Mouse (Mus musculus): ENCODE measurements at regions not wholly inside any gene's neighbourhood (a gene's known extent, or its start where the extent isn't known, plus 50 kb on each side); places are given as distances from the start of the nearest gene placed in this dataset.

- Histone ChIP-seq H3K27me3 (ENCODE audit: insufficient read depth, low read length) (no peaks in the 10 kb centered on the region), H3K4me2 (ENCODE audit: low read length) (no peak overlapping the region), H3K4me1 (replicated peaks; ENCODE audit: insufficient read depth, low read length) (no peaks in the 10 kb centered on the region), H3K9ac (ENCODE audit: low read depth, low read length) (no peak overlapping the region), H3K4me3 (replicated peaks; ENCODE audit: low read depth, low read length) (no peak overlapping the region), H3K27ac (no peak overlapping the region), H3K36me3 (ENCODE audit: insufficient read depth, low read length) (no peaks in the 10 kb centered on the region), H3K9me3 (replicated peaks; ENCODE audit: low read length) (no peaks in the 10 kb centered on the region)
- WGBS, result 21% methylated on average over 1 of the region's 1 CpGs
- TF ChIP-seq CTCF (IDR thresholded peaks at IDR 0.05; ENCODE audit: low read depth), result peak; percentile 59
- ATAC-seq (replicated peaks; ENCODE audit: low FRiP score, low read depth) (no peak), DNase-seq (ENCODE audit: low spot score) (peak; percentile 77)
Measured at GRCm38 (mm10) chr8:35193771-35194170, 571.8 kb upstream of the Gm19410 start.

DNA sequence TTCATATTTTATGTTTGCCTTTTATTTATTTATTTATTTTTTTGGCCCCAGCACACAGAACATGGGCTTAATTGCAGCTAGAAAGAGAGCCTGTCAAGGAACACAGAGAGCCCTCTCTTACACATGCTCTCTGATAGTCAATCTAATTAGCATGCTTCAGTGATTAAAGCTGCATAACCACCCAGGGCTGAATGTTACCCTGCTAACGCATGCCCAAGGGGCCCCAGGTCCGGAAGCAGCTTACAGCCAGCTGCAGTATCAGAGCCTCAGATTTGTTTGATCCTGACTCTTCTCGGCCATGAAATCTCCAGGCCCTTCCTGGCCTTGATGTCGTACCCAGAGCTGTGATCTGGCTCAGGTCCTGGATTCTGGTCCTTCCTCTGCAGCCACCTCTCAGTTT, 569.4 kb upstream of the Gm19410 start:
- Histone ChIP-seq H3K4me1 (replicated peaks; ENCODE audit: insufficient read depth, low read length) (0 out of 2 replicates have a peak, but pooled peaks cover 3% of the 10 kb centered on the region), H3K4me2 (ENCODE audit: low read length) (no peak overlapping the region), H3K27me3 (ENCODE audit: insufficient read depth, low read length) (no peaks in the 10 kb centered on the region), H3K4me3 (replicated peaks; ENCODE audit: low read depth, low read length) (no peak overlapping the region), H3K27ac (no peak overlapping the region), H3K36me3 (ENCODE audit: insufficient read depth, low read length) (no peaks in the 10 kb centered on the region), H3K9ac (ENCODE audit: low read depth, low read length) (no peak overlapping the region), H3K9me3 (replicated peaks; ENCODE audit: low read length) (no peaks in the 10 kb centered on the region)
- no peak for TF ChIP-seq CTCF (IDR thresholded peaks at IDR 0.05; ENCODE audit: low read depth)
- ATAC-seq (replicated peaks; ENCODE audit: low FRiP score, low read depth) (no peak), DNase-seq (ENCODE audit: low spot score) (no peak)
- WGBS, result 30% methylated on average over 4 of the region's 4 CpGs

- 66% methylated on average over 2 of the region's 2 CpGs for WGBS
- ATAC-seq (replicated peaks; ENCODE audit: low FRiP score, low read depth) (no peak), DNase-seq (ENCODE audit: low spot score) (no peak)
- H3K9ac ChIP-seq (ENCODE audit: low read depth, low read length), result no peak overlapping the region
- TF ChIP-seq CTCF (IDR thresholded peaks at IDR 0.05; ENCODE audit: low read depth), result no peak
- 0 out of 2 replicates have a peak, but pooled peaks cover 3% of the 10 kb centered on the region for H3K4me1 ChIP-seq (replicated peaks; ENCODE audit: insufficient read depth, low read length)
- H3K9me3 ChIP-seq (replicated peaks; ENCODE audit: low read length), result no peaks in the 10 kb centered on the region
- no peak overlapping the region for H3K4me3 ChIP-seq (replicated peaks; ENCODE audit: low read depth, low read length)
- no peak overlapping the region for H3K4me2 ChIP-seq (ENCODE audit: low read length)
- H3K36me3 ChIP-seq (ENCODE audit: insufficient read depth, low read length), result no peaks in the 10 kb centered on the region
- no peaks in the 10 kb centered on the region for H3K27me3 ChIP-seq (ENCODE audit: insufficient read depth, low read length)
- H3K27ac ChIP-seq, result no peak overlapping the region
Measured at GRCm38 (mm10) chr8:35198766-35199165, 566.8 kb upstream of the Gm19410 start.

DNA sequence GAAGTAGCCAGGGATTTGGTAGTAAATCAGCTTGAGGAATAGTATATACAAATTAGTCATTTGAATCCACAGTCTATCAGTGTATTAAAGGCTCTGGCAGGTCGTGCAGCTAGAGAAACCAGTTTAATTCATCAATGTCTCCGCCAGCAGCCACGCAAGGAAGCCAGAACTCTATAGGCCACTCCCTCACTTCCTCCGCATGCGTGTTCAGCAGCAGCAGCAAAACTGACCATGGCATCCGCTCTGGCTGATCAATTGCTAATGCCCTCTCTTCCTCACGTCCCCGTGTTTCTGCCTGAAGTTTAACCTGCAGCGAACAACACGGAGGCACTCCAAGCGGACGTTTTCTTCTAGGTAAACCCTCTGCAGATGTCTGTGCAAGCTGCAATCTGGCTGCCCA, 564.2 kb upstream of the Gm19410 start:
- H3K9me3 ChIP-seq (replicated peaks; ENCODE audit: low read length), result no peaks in the 10 kb centered on the region
- no peaks in the 10 kb centered on the region for H3K27me3 ChIP-seq (ENCODE audit: insufficient read depth, low read length)
- H3K4me1 ChIP-seq (replicated peaks; ENCODE audit: insufficient read depth, low read length), result peaks cover 16% of the 10 kb centered on the region; the same call in 1 of the 2 replicates
- DNase-seq (ENCODE audit: low spot score) (peak; percentile 82), ATAC-seq (replicated peaks; ENCODE audit: low FRiP score, low read depth) (no peak)
- H3K36me3 ChIP-seq (ENCODE audit: insufficient read depth, low read length), result no peaks in the 10 kb centered on the region
- WGBS, result 34% methylated on average over 12 of the region's 12 CpGs
- no peak for TF ChIP-seq CTCF (IDR thresholded peaks at IDR 0.05; ENCODE audit: low read depth)
- peak overlapping the region; percentile 50; the same call in 1 of the 2 replicates for H3K27ac ChIP-seq
- no peak overlapping the region for H3K4me3 ChIP-seq (replicated peaks; ENCODE audit: low read depth, low read length)
- no peak overlapping the region for H3K9ac ChIP-seq (ENCODE audit: low read depth, low read length)
- peak overlapping the region; percentile 35 for H3K4me2 ChIP-seq (ENCODE audit: low read length)

GRCm38 (mm10) chr8:35204971-35205370, 560.6 kb upstream of the Gm19410 start:
- Histone ChIP-seq H3K4me1 (replicated peaks; ENCODE audit: insufficient read depth, low read length) (peaks cover 19% of the 10 kb centered on the region; the same call in 1 of the 2 replicates), H3K27me3 (ENCODE audit: insufficient read depth, low read length) (no peaks in the 10 kb centered on the region), H3K4me3 (replicated peaks; ENCODE audit: low read depth, low read length) (no peak overlapping the region), H3K9me3 (replicated peaks; ENCODE audit: low read length) (no peaks in the 10 kb centered on the region), H3K27ac (no peak overlapping the region), H3K4me2 (ENCODE audit: low read length) (peak overlapping the region; percentile 37; the same call in 1 of the 2 replicates), H3K36me3 (ENCODE audit: insufficient read depth, low read length) (no peaks in the 10 kb centered on the region), H3K9ac (ENCODE audit: low read depth, low read length) (no peak overlapping the region)
- 69% methylated on average over 15 of the region's 15 CpGs for WGBS
- TF ChIP-seq CTCF (IDR thresholded peaks at IDR 0.05; ENCODE audit: low read depth), result no peak
- no peak for ATAC-seq (replicated peaks; ENCODE audit: low FRiP score, low read depth)
- no peak for DNase-seq (ENCODE audit: low spot score)

DNA sequence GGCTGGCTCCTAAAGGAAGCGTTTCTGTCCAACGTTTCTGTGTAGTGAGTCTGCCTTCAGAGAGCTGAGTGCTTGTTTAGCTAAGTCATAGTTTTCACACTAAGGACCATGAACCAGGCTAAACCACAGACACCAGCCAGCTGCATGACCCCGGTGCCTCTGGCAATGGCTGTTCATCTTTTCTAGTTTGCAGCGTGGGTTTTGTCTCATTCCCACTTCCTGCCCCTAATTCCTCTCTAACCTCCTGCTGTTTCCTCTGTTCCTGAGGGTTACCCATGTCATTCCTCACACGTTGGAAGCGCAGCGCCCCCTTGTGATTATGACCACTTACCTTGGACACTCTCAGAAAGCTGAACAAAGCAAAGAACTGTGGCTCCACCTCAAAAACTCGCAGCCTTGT, 560.1 kb upstream of the Gm19410 start:
- H3K36me3 ChIP-seq (ENCODE audit: insufficient read depth, low read length), result no peaks in the 10 kb centered on the region
- H3K4me2 ChIP-seq (ENCODE audit: low read length), result peak overlapping the region; percentile 37
- WGBS, result 12% methylated on average over 8 of the region's 8 CpGs
- H3K4me3 ChIP-seq (replicated peaks; ENCODE audit: low read depth, low read length), result 0 out of 2 replicates have a peak overlapping the region, but pooled peaks have one; percentile 5
- H3K9ac ChIP-seq (ENCODE audit: low read depth, low read length), result no peak overlapping the region
- H3K9me3 ChIP-seq (replicated peaks; ENCODE audit: low read length), result no peaks in the 10 kb centered on the region
- TF ChIP-seq CTCF (IDR thresholded peaks at IDR 0.05; ENCODE audit: low read depth), result peak; percentile 67
- ATAC-seq (replicated peaks; ENCODE audit: low FRiP score, low read depth) (no peak; the same call in 1 of the 2 replicates), DNase-seq (ENCODE audit: low spot score) (peak; percentile 80)
- 0 out of 2 replicates have a peak overlapping the region, but pooled peaks have one; percentile 31 for H3K27ac ChIP-seq
- no peaks in the 10 kb centered on the region for H3K27me3 ChIP-seq (ENCODE audit: insufficient read depth, low read length)
- H3K4me1 ChIP-seq (replicated peaks; ENCODE audit: insufficient read depth, low read length), result peaks cover 19% of the 10 kb centered on the region; the same call in 1 of the 2 replicates

DNA sequence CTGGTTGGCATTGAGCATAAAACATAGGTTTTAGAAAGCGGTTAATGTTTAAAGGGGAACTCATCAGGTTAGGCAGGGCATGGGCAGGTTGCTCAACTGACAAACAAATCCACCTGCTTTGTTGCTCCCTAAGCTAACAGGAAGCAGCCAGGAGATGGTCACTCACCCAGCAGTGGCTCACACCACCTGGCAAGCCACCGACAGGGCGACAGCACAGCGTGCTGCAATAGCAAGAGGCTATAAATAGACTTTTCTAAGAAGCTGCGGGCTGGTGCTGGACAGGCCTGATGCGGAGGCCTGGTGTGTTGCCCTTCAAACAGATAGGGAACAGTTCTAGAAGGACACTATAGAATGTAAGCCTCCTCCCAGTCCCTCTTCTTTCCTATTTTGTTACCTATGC, 559.3 kb upstream of the Gm19410 start:
- no peak for ATAC-seq (replicated peaks; ENCODE audit: low FRiP score, low read depth)
- Histone ChIP-seq H3K9ac (ENCODE audit: low read depth, low read length) (no peak overlapping the region), H3K36me3 (ENCODE audit: insufficient read depth, low read length) (no peaks in the 10 kb centered on the region), H3K4me1 (replicated peaks; ENCODE audit: insufficient read depth, low read length) (peaks cover 16% of the 10 kb centered on the region; the same call in 1 of the 2 replicates), H3K9me3 (replicated peaks; ENCODE audit: low read length) (no peaks in the 10 kb centered on the region), H3K4me2 (ENCODE audit: low read length) (peak overlapping the region; percentile 37), H3K4me3 (replicated peaks; ENCODE audit: low read depth, low read length) (no peak overlapping the region), H3K27ac (no peak overlapping the region), H3K27me3 (ENCODE audit: insufficient read depth, low read length) (no peaks in the 10 kb centered on the region)
- no peak for DNase-seq (ENCODE audit: low spot score)
- no peak for TF ChIP-seq CTCF (IDR thresholded peaks at IDR 0.05; ENCODE audit: low read depth)
- WGBS, result 40% methylated on average over 6 of the region's 6 CpGs
